Mouse (Mus musculus) lung, postnatal 0 days (tissue): ENCODE measurements at regions not wholly inside any gene's neighbourhood (a gene's known extent, or its start where the extent isn't known, plus 50 kb on each side); places are given as distances from the start of the nearest gene placed in this dataset.

Source experiments
- ATAC-seq: fragments of 200-750 bp; cut with Nextera tagmentation; 2 replicates; pipeline ENCODE4 v1.8.0; 2017; ENCODE audit warnings: moderate library complexity
- DNase-seq: peaks from one replicate; pipeline ENCODE4 v3.0.0-alpha.2; 2016; ENCODE audit warnings: low spot score
- H3K27ac ChIP-seq: fragments of 300-500 bp; sonication (generic); 2 replicates; pipeline ENCODE4 v1.5.1; 2014; ENCODE audit warnings: antibody characterized with exemption, mild to moderate bottlenecking, low read length, mixed read lengths
- H3K27me3 ChIP-seq: fragments of 300-500 bp; sonication (generic); replicated peaks from 2 replicates; pipeline ENCODE4 v1.6.1; 2014; ENCODE audit warnings: low read length, mixed read lengths; ENCODE audit not compliant: insufficient read depth
- H3K36me3 ChIP-seq: fragments of 300-500 bp; sonication (generic); 2 replicates; pipeline ENCODE4 v1.6.1; 2014; ENCODE audit warnings: low read length, mixed read lengths; ENCODE audit not compliant: insufficient read depth
- H3K4me1 ChIP-seq: fragments of 300-500 bp; sonication (generic); 2 replicates; pipeline ENCODE4 v1.6.1; 2014; ENCODE audit warnings: antibody characterized with exemption, low read depth, low read length, mixed read lengths; ENCODE audit not compliant: insufficient read depth
- H3K4me2 ChIP-seq: fragments of 300-500 bp; sonication (generic); replicated peaks from 2 replicates; pipeline ENCODE4 v1.6.1; 2014; ENCODE audit warnings: low read depth, mild to moderate bottlenecking, low read length, moderate library complexity, mixed read lengths
- H3K4me3 ChIP-seq: fragments of 300-500 bp; sonication (generic); 2 replicates; pipeline ENCODE4 v1.5.1; 2014; ENCODE audit warnings: low read depth, low read length
- H3K9ac ChIP-seq: fragments of 300-500 bp; sonication (generic); replicated peaks from 2 replicates; pipeline ENCODE4 v1.6.1; 2014; ENCODE audit warnings: low read depth, mild to moderate bottlenecking
- H3K9me3 ChIP-seq: fragments of 300-500 bp; sonication (generic); 2 replicates; pipeline ENCODE4 v1.6.1; 2016; ENCODE audit warnings: low read length, mixed read lengths
- CTCF ChIP-seq: IDR thresholded peaks from 2 replicates; pipeline ENCODE4 v1.5.1; 2016; ENCODE audit warnings: antibody characterized with exemption, mild to moderate bottlenecking
- EP300 ChIP-seq: IDR thresholded peaks from 2 replicates; pipeline ENCODE4 v1.6.1; 2016; ENCODE audit warnings: antibody characterized with exemption, mild to moderate bottlenecking, control low read depth
- WGBS: fragments of 180-500 bp; shearing (Covaris S2); extraction: QIAGEN DNeasy Blood & Tissue Kit; methylation state at CpG from one replicate; pipeline ENCODE4 v1.1.7; 2014; 5-methylcytosine and 5-hydroxymethylcytosine counted together

- H3K4me1 ChIP-seq: no peaks in the 10 kb centered on the region
- no peak overlapping the region for H3K9ac ChIP-seq
- WGBS: 66% methylated on average over 5 of the region's 5 CpGs
- H3K4me3 ChIP-seq: no peak overlapping the region
- ATAC-seq: no peak
- no peak overlapping the region for H3K4me2 ChIP-seq
- no peaks in the 10 kb centered on the region for H3K36me3 ChIP-seq
- TF ChIP-seq CTCF (no peak), EP300 (no peak)
- DNase-seq: no peak
- H3K27me3 ChIP-seq: no peaks in the 10 kb centered on the region
- H3K27ac ChIP-seq: no peak overlapping the region
- H3K9me3 ChIP-seq: no peaks in the 10 kb centered on the region
These were observed 241.2 kb downstream of the Hivep2 start for GRCm38 (mm10) chr10:14207051-14207570.
